Mouse (Mus musculus) lung, embryonic 15.5 days (tissue): ENCODE measurements around the gene Ckap4. TPM values are rescaled to one million over a fixed set of nuclear protein-coding genes. Genes with fewer than 3 reads are reported as not detected.

Source experiments
- ATAC-seq: fragments of 200-750 bp; cut with Nextera tagmentation; 2 replicates; pipeline ENCODE4 v1.8.0; 2017; ENCODE audit warnings: moderate number of reproducible peaks, borderline replicate concordance; ENCODE audit not compliant: low FRiP score, low TSS enrichment; ENCODE audit errors: extremely low read depth
- H3K27ac ChIP-seq: fragments of 300-500 bp; sonication (generic); 2 replicates; pipeline ENCODE4 v1.5.1; 2015; ENCODE audit warnings: moderate library complexity, mild to moderate bottlenecking, inconsistent platforms
- H3K27me3 ChIP-seq: fragments of 300-500 bp; sonication (generic); 2 replicates; pipeline ENCODE4 v1.6.1; 2015; ENCODE audit warnings: inconsistent platforms
- H3K36me3 ChIP-seq: fragments of 300-500 bp; sonication (generic); 2 replicates; pipeline ENCODE4 v1.6.1; 2015; ENCODE audit warnings: inconsistent platforms
- H3K4me1 ChIP-seq: fragments of 300-500 bp; sonication (generic); 2 replicates; pipeline ENCODE4 v1.6.1; 2015; ENCODE audit warnings: inconsistent platforms
- H3K4me2 ChIP-seq: fragments of 300-500 bp; sonication (generic); 2 replicates; pipeline ENCODE4 v1.6.1; 2015; ENCODE audit warnings: inconsistent platforms, mild to moderate bottlenecking, moderate library complexity
- H3K4me3 ChIP-seq: fragments of 300-500 bp; sonication (generic); 2 replicates; pipeline ENCODE4 v1.5.1; 2015; ENCODE audit warnings: mild to moderate bottlenecking, inconsistent platforms
- H3K9ac ChIP-seq: fragments of 300-500 bp; sonication (generic); 2 replicates; pipeline ENCODE4 v1.6.1; 2015; ENCODE audit warnings: inconsistent platforms
- H3K9me3 ChIP-seq: fragments of 300-500 bp; sonication (generic); 2 replicates; pipeline ENCODE4 v1.6.1; 2016; ENCODE audit warnings: inconsistent platforms
- WGBS: fragments of 180-500 bp; shearing (Covaris S2); methylation state at CpG from one replicate; pipeline ENCODE4 v1.1.7; 2015; 5-methylcytosine and 5-hydroxymethylcytosine counted together
- polyA plus RNA-seq: library from polyadenylated mRNA; unstranded; fragments of >200 nt; fragmentation: Nextera tagmentation; extraction: Ambion mirVana; gene quantifications from 2 replicates; pipeline ENCODE4 v1.2.1, GENCODE M21; 2015

Gene Ckap4
- polyA plus RNA-seq, result 141 and 144 TPM in 2 replicates

GRCm38 (mm10) chr10:84533912-84534671 lies at the start of gene Ckap4:
Gene Ckap4, minus strand, starts transcription at chr10:84534062.
- Histone ChIP-seq H3K4me1 (peaks cover 38% of the 10 kb centered on the region), H3K27ac (peak within 1 kb of the TSS; percentile 86), H3K9ac (peak within 1 kb of the TSS; percentile 72), H3K4me3 (peak within 1 kb of the TSS; percentile 61), H3K9me3 (no peaks in the 10 kb centered on the region), H3K36me3 (peaks cover 10% of the 10 kb centered on the region; the same call in 1 of the 2 replicates), H3K4me2 (peak within 1 kb of the TSS; percentile 73), H3K27me3 (no peaks in the 10 kb centered on the region)
- WGBS, result under 1% methylated on average over 41 of the region's 64 CpGs
- ATAC-seq, result peak; percentile 91

DNA sequence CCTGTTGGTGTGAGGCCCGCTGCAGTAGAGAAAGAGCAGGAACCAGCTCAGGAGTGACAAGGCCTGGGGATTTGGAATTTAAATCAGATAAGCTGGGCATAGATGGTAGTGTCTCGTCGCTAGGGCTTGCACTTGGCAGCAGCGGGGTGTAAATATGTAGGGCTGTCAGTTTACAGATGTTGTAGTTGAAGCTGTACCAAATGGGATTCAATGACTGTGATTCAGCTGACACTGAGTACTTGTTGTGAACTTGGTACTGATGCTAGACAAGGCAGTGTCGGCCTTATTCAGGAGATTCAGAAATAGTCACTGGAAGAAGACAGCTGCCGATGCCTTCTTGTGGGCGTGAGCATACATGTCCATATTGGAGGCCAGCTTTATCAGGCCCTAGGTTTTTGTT lies 48.4 kb upstream of the Ckap4 start:
- 0 out of 2 replicates have a peak overlapping the region, but pooled peaks have one; percentile 0 for H3K27ac ChIP-seq
- ATAC-seq, result no peak
- peaks cover 29% of the 10 kb centered on the region for H3K4me1 ChIP-seq
- no peaks in the 10 kb centered on the region for H3K36me3 ChIP-seq
- H3K9ac ChIP-seq, result no peak overlapping the region
- WGBS, result 68% methylated on average over 7 of the region's 7 CpGs
- no peaks in the 10 kb centered on the region for H3K27me3 ChIP-seq
- no peaks in the 10 kb centered on the region for H3K9me3 ChIP-seq
- no peak overlapping the region for H3K4me2 ChIP-seq
- H3K4me3 ChIP-seq, result no peak overlapping the region

DNA sequence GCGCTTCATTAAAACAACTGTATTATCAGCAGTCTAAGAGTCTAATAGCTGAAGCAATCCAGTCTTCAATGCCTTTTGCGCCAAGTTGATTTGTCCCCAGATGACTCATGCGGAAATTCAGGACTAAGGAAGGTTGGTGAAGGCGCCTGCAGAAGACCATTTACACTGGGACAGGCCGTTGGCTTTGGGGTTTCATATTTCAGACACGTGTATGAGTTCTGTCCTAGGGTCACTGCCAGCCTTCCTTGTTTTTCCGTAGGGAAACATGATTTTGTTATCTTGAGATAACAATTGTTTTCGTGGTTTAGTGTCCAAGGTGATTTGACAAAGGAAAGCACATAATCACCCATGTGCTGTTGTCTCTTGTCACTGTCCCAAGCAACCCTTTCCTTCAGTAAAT lies 47.3 kb upstream of the Ckap4 start:
- Histone ChIP-seq H3K9ac (no peak overlapping the region), H3K36me3 (no peaks in the 10 kb centered on the region), H3K4me2 (no peak overlapping the region), H3K27ac (no peak overlapping the region), H3K4me3 (no peak overlapping the region), H3K27me3 (no peaks in the 10 kb centered on the region), H3K4me1 (peaks cover 29% of the 10 kb centered on the region), H3K9me3 (no peaks in the 10 kb centered on the region)
- WGBS, result 48% methylated on average over 8 of the region's 8 CpGs
- no peak for ATAC-seq

GRCm38 (mm10) chr10:84579527-84579926 lies 45.7 kb upstream of the Ckap4 start:
- Histone ChIP-seq H3K4me2 (no peak overlapping the region), H3K4me1 (peaks cover 30% of the 10 kb centered on the region), H3K9me3 (no peaks in the 10 kb centered on the region), H3K4me3 (no peak overlapping the region), H3K9ac (no peak overlapping the region), H3K36me3 (no peaks in the 10 kb centered on the region), H3K27me3 (no peaks in the 10 kb centered on the region), H3K27ac (no peak overlapping the region)
- WGBS, result 49% methylated on average over 2 of the region's 2 CpGs
- ATAC-seq, result no peak

DNA sequence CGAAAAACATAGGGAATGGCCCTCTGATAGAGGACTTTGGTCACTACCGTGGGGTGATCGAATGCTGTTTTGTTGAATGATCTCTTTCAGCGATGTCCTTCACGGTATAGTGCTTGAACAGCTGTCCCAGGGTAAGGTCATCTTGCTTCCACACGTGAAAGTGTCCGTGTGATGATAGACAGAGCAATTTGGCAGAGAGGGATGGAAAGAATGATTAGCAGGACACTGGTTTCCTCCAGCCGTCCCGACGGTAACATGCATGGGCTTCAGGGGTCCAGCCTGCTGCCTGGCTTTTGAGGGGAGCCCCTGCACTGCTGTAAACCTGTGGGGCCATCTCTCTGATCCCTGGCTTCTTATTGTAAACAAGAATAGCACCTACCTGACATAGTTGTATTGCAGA lies 44.9 kb upstream of the Ckap4 start:
- H3K36me3 ChIP-seq, result no peaks in the 10 kb centered on the region
- no peak overlapping the region for H3K4me2 ChIP-seq
- H3K27me3 ChIP-seq, result no peaks in the 10 kb centered on the region
- no peak overlapping the region for H3K9ac ChIP-seq
- H3K4me1 ChIP-seq, result peaks cover 30% of the 10 kb centered on the region
- no peaks in the 10 kb centered on the region for H3K9me3 ChIP-seq
- H3K27ac ChIP-seq, result no peak overlapping the region
- no peak overlapping the region for H3K4me3 ChIP-seq
- ATAC-seq, result no peak
- 76% methylated on average over 10 of the region's 10 CpGs for WGBS

DNA sequence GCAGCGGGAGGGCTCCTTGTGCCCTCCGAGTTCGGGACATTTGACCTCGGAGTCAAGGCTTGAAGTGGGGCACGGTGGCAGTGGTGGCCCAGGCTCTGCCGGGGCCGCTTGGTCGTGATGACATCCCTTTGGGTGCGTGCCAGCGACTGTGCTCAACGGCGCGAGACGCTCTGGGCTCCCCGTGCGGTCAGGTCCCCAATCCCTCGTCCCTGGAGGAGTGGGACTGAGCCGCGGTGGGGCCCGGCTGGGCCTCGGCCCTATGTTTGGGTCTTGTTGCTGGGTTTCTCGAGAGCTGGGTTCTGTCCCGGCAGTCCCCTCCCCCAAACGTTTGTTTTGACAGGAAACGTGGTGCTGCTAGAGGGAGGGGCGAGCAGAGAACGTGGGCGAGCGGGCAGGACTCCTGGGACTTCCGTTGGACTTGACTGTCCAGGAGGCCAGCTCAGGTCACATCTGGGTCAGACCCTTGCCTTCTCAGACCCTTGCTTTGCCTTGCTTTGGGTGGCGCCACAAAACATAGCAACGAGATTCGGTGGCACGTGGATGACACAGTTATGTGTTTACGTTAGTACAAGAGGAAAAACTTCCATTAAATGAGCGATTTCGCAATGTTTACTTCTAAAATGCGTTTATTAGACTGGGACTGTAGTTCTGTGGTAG lies 43.3 kb upstream of the Ckap4 start:
- Histone ChIP-seq H3K4me1 (peaks cover 22% of the 10 kb centered on the region), H3K36me3 (no peaks in the 10 kb centered on the region), H3K9ac (peak overlapping the region; percentile 45), H3K27me3 (no peaks in the 10 kb centered on the region), H3K4me3 (peak overlapping the region; percentile 81), H3K27ac (peak overlapping the region; percentile 76), H3K9me3 (no peaks in the 10 kb centered on the region), H3K4me2 (peak overlapping the region; percentile 95)
- peak; percentile 56 for ATAC-seq
- WGBS, result under 1% methylated on average over 37 of the region's 38 CpGs

DNA sequence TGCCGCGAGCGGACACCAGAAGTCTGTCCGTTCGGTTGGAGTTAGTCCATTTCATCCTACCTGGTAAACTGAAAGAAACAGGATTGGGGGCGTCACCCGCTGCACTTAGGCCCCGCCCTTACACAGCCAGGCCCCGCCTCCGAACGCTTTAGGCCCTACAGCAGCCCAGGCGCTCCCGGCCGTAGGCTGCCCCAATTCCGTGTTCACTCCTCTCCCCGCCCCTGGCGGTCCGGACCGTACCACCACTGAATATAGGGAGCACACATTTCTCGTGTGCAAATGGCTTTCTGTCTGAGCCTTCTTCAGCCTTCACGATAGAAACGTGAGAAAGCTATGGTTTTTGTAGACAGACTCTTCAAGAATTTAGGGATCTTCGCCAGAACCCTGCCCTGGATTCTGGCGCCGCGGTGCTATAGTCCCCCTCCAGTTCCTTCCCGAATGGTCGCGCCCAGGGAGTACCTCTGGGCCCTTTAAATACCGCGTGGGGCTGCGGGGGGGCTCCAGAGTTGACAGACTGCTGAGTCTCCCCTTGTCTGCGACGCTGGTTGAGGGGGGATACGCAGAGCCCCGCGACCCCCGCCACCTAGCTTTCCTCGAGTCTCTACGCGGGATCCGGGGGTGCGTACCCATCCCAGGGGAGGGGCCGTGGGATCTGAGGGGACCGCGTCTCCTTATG lies 42.7 kb upstream of the Ckap4 start, which contains the start of gene Tcp11l2:
TSS of gene Tcp11l2 (plus strand) at position 232 of the 676 bp plus-strand sequence.
- no peaks in the 10 kb centered on the region for H3K9me3 ChIP-seq
- peaks cover 20% of the 10 kb centered on the region for H3K4me1 ChIP-seq
- peak within 1 kb of the TSS; percentile 95 for H3K4me2 ChIP-seq
- peak within 1 kb of the TSS; percentile 76 for H3K27ac ChIP-seq
- H3K4me3 ChIP-seq, result peak within 1 kb of the TSS; percentile 81
- no peaks in the 10 kb centered on the region for H3K27me3 ChIP-seq
- H3K36me3 ChIP-seq, result no peaks in the 10 kb centered on the region
- H3K9ac ChIP-seq, result peak within 1 kb of the TSS; percentile 45
- WGBS, result under 1% methylated on average over 46 of the region's 46 CpGs
- peak; percentile 98 for ATAC-seq

DNA sequence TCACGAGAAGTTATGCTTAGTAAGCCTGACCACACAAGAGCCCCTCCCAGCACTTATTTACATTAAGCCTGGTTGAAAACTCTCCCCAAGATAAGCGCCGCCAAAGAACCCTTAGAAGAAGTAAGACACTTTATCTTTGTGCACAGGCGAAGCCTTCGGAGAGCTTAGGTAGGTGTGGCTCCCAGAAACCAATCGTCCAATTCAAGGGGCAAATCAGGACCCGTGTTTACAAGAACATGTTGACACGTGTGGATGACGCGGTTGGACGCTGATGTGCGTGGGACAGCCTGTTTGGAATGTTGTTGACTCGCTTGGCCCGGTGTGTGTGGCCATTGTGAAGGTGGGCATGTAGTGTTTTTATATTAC lies 42.1 kb upstream of the Ckap4 start:
- peak overlapping the region; percentile 76 for H3K27ac ChIP-seq
- H3K27me3 ChIP-seq, result no peaks in the 10 kb centered on the region
- WGBS, result 0% methylated on average over 14 of the region's 14 CpGs
- H3K4me3 ChIP-seq, result peak overlapping the region; percentile 81
- peak; percentile 77 for ATAC-seq
- H3K9ac ChIP-seq, result peak overlapping the region; percentile 45; the same call in 1 of the 2 replicates
- H3K9me3 ChIP-seq, result no peaks in the 10 kb centered on the region
- peaks cover 15% of the 10 kb centered on the region for H3K4me1 ChIP-seq
- peak overlapping the region; percentile 95 for H3K4me2 ChIP-seq
- H3K36me3 ChIP-seq, result no peaks in the 10 kb centered on the region

DNA sequence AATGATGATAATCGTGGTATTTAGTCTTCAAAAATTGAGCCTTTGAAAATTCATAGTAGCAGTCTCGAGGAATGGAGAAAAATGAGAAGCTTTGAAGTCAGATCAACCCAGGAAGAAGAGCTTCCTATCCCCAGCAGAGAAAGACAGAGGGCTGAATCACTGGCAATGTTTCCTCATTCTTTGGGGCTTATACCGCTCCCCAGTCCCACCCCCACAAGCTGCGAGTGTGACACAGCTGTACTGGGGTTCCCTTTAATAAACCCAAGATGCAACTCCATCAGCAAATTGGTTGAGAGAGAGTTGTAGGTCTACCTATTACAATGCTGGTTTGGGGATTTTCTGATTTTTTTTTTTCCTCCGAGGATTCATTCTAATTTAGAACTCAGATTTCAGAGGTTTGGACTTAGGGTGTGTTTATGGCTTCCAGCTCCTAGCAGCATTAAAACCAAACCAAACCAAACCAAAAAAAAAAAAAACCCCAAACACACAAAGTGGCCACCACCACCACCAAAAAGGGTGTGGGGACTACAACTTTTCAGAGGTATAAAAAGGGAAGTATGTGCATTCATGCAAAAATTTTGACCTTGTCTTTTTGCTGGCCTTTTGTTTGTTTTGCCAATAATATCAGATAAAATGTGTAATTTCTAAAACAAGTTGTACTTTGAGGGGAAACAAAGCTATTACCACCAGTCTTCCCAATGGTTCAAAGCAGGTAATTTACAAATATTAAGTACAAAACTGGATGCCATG lies 40.0 kb upstream of the Ckap4 start:
- H3K9me3 ChIP-seq, result no peaks in the 10 kb centered on the region
- H3K4me2 ChIP-seq, result no peak overlapping the region
- WGBS, result 57% methylated on average over 5 of the region's 5 CpGs
- no peak overlapping the region for H3K9ac ChIP-seq
- H3K4me3 ChIP-seq, result no peak overlapping the region
- H3K4me1 ChIP-seq, result peaks cover 15% of the 10 kb centered on the region
- no peak overlapping the region for H3K27ac ChIP-seq
- no peak for ATAC-seq
- H3K27me3 ChIP-seq, result no peaks in the 10 kb centered on the region
- H3K36me3 ChIP-seq, result no peaks in the 10 kb centered on the region

DNA sequence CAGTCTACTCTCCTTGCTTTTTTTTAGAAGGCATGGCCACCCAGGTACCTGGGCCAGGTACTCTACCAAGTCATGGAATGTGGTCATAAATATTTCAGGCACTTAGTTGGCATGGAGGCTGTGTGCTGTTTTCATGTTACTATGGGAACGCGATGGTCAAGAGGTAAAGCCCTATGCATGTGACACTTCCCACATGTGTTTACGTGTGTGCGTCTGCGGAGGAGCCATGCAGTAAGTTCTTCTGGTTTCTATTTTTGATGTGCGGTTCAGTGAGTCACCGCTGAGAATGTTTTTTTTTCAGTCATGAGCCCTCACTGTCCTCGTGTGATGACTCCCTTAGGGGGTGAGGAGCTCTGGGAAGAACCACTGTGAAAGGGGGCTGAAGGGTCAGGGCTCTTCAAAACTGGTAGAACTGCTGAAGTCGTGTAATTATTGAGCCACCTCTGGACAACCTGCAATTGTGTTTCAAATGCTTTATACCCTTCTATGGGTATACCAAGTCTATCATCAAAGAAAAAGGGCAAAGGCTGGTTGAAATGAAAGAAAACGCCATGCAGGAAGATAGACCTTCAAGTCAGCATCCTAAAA lies 37.3 kb upstream of the Ckap4 start:
- H3K4me2 ChIP-seq, result no peak overlapping the region
- H3K27ac ChIP-seq, result no peak overlapping the region
- no peaks in the 10 kb centered on the region for H3K36me3 ChIP-seq
- no peak overlapping the region for H3K9ac ChIP-seq
- H3K4me1 ChIP-seq, result peaks cover 4% of the 10 kb centered on the region; the same call in 1 of the 2 replicates
- WGBS, result 76% methylated on average over 10 of the region's 10 CpGs
- H3K9me3 ChIP-seq, result no peaks in the 10 kb centered on the region
- H3K27me3 ChIP-seq, result no peaks in the 10 kb centered on the region
- no peak for ATAC-seq
- no peak overlapping the region for H3K4me3 ChIP-seq

- Histone ChIP-seq H3K27me3 (no peaks in the 10 kb centered on the region), H3K27ac (no peak overlapping the region), H3K4me3 (no peak overlapping the region), H3K4me1 (peaks cover 6% of the 10 kb centered on the region; the same call in 1 of the 2 replicates), H3K36me3 (no peaks in the 10 kb centered on the region), H3K9ac (no peak overlapping the region), H3K4me2 (no peak overlapping the region), H3K9me3 (no peaks in the 10 kb centered on the region)
- ATAC-seq, result no peak
- WGBS, result 76% methylated on average over 8 of the region's 8 CpGs
Observed at GRCm38 (mm10) chr10:84564427-84564826, 30.6 kb upstream of the Ckap4 start.
